Mouse (Mus musculus) stomach, embryonic 16.5 days (tissue): ENCODE data around the gene Mrpl58. TPM values are rescaled to one million over a fixed set of nuclear protein-coding genes. Genes with fewer than 3 reads are reported as not detected.
A peak's percentile ranks its signal among the peaks of the same experiment; 100 is the strongest.

Experiments
- ATAC-seq: fragments of 200-750 bp; cut with Nextera tagmentation; 2 replicates; pipeline ENCODE4 v1.8.0; 2017; ENCODE audit warnings: moderate number of reproducible peaks, moderate TSS enrichment; ENCODE audit not compliant: insufficient read depth, low FRiP score
- H3K27ac ChIP-seq: fragments of 300-500 bp; sonication (generic); 2 replicates; pipeline ENCODE4 v1.5.1; 2014; ENCODE audit warnings: low read length
- H3K27me3 ChIP-seq: fragments of 300-500 bp; sonication (generic); 2 replicates; pipeline ENCODE4 v1.6.1; 2014; ENCODE audit warnings: low read length, control low read depth, mixed read lengths; ENCODE audit not compliant: control insufficient read depth, insufficient read depth
- H3K36me3 ChIP-seq: fragments of 300-500 bp; sonication (generic); 2 replicates; pipeline ENCODE4 v1.6.1; 2014; ENCODE audit warnings: low read length; ENCODE audit not compliant: control insufficient read depth, insufficient read depth
- H3K4me1 ChIP-seq: fragments of 300-500 bp; sonication (generic); 2 replicates; pipeline ENCODE4 v1.6.1; 2014; ENCODE audit warnings: low read length, control low read depth, mixed read lengths; ENCODE audit not compliant: control insufficient read depth, insufficient read depth
- H3K4me2 ChIP-seq: fragments of 300-500 bp; sonication (generic); 2 replicates; pipeline ENCODE4 v1.6.1; 2014; ENCODE audit warnings: low read depth, low read length, mixed read lengths
- H3K4me3 ChIP-seq: fragments of 300-500 bp; sonication (generic); replicated peaks from 2 replicates; pipeline ENCODE4 v1.5.1; 2014; ENCODE audit warnings: mild to moderate bottlenecking, low read length
- H3K9ac ChIP-seq: fragments of 300-500 bp; sonication (generic); 2 replicates; pipeline ENCODE4 v1.6.1; 2014; ENCODE audit warnings: low read length
- H3K9me3 ChIP-seq: fragments of 300-500 bp; sonication (generic); replicated peaks from 2 replicates; pipeline ENCODE4 v1.6.1; 2016; ENCODE audit warnings: low read length, control low read depth; ENCODE audit not compliant: control insufficient read depth
- WGBS: fragments of 180-500 bp; shearing (Covaris S2); extraction: QIAGEN DNeasy Blood & Tissue Kit; methylation state at CpG from one replicate; pipeline ENCODE4 v1.1.7; 2014; 5-methylcytosine and 5-hydroxymethylcytosine counted together
- polyA plus RNA-seq: library from polyadenylated mRNA; unstranded; fragments of >200 nt; fragmentation: Nextera tagmentation; extraction: Ambion mirVana; gene quantifications from 2 replicates; pipeline ENCODE4 v1.2.1, GENCODE M21; 2015

Mrpl58 gene
- polyA plus RNA-seq, 1 experiment from 2014 or later, result 160 TPM

GRCm38 (mm10) chr11:115419531-115420237 is 16.1 kb downstream of the Mrpl58 start, which contains the start of the genes Atp5h and Kctd2:
Gene Atp5h, minus strand, starts transcription at chr11:115419962.
Gene Kctd2, plus strand, starts transcription at chr11:115420128.
- H3K36me3 ChIP-seq, result 0 out of 2 replicates have a peak, but pooled peaks cover 9% of the 10 kb centered on the region
- H3K9ac ChIP-seq, result peak within 1 kb of the TSS; percentile 99
- no peaks in the 10 kb centered on the region for H3K9me3 ChIP-seq
- ATAC-seq, result peak; percentile 98
- peak within 1 kb of the TSS; percentile 79 for H3K4me3 ChIP-seq
- peak within 1 kb of the TSS; percentile 80 for H3K4me2 ChIP-seq
- WGBS, result under 1% methylated on average over 56 of the region's 56 CpGs
- peaks cover 18% of the 10 kb centered on the region for H3K4me1 ChIP-seq
- peak within 1 kb of the TSS; percentile 85 for H3K27ac ChIP-seq
- no peaks in the 10 kb centered on the region for H3K27me3 ChIP-seq

- Histone ChIP-seq H3K27ac (peak overlapping the region; percentile 85), H3K9me3 (no peaks in the 10 kb centered on the region), H3K9ac (peak overlapping the region; percentile 99), H3K4me2 (peak overlapping the region; percentile 78), H3K27me3 (no peaks in the 10 kb centered on the region), H3K36me3 (0 out of 2 replicates have a peak, but pooled peaks cover 3% of the 10 kb centered on the region), H3K4me3 (peak overlapping the region; percentile 79), H3K4me1 (peaks cover 18% of the 10 kb centered on the region)
- ATAC-seq, result peak; percentile 65
- 1% methylated on average over 45 of the region's 45 CpGs for WGBS
These were observed 17.0 kb downstream of the Mrpl58 start for GRCm38 (mm10) chr11:115420336-115421190.

DNA sequence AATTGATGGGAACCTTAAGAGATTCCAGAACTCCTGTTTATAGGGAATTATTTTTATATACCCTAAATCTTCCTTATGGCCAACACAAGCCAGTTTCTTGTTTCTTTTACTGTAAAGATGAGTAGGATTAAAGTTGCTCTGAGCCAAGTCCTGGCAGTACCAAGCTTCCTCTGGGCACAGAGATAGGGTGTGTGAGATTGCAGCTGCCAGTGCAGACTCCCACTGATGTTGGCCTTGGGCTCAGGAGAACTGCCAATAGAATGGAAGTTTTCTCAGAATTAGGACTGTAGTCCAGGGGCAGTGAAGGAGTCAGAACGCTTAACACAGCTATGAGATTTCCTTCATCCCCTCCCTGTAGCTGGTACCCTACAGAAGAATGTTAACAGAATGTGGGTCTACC is 17.8 kb downstream of the Mrpl58 start:
- Histone ChIP-seq H3K36me3 (no peaks in the 10 kb centered on the region), H3K9me3 (no peaks in the 10 kb centered on the region), H3K4me1 (peaks cover 18% of the 10 kb centered on the region), H3K4me3 (no peak overlapping the region), H3K9ac (peak overlapping the region; percentile 99; the same call in 1 of the 2 replicates), H3K27me3 (no peaks in the 10 kb centered on the region), H3K27ac (no peak overlapping the region), H3K4me2 (peak overlapping the region; percentile 78)
- ATAC-seq, result no peak
- 48% methylated on average over 1 of the region's 1 CpGs for WGBS

DNA sequence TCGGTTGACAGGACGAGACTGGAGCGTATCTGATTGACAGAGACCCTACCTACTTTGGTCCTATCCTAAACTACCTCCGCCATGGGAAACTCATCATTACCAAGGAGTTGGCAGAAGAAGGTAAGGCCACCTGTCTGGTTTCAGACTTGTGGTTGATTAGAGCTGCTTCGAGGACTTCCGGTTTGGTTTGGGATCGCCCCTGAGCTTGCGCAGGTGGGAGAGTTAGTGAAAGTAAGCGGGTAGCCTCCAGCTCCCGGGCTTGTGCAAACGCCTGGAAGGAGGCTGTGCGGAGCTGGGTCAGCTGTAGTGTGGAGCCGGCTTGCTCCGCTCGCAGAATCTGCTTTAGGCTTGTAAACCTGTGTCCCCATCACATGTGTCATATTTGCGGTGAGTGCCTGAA is 18.4 kb downstream of the Mrpl58 start:
- no peak overlapping the region for H3K4me2 ChIP-seq
- peaks cover 4% of the 10 kb centered on the region for H3K36me3 ChIP-seq
- no peak overlapping the region for H3K9ac ChIP-seq
- H3K9me3 ChIP-seq, result no peaks in the 10 kb centered on the region
- no peak for ATAC-seq
- H3K4me3 ChIP-seq, result no peak overlapping the region
- peaks cover 18% of the 10 kb centered on the region for H3K4me1 ChIP-seq
- no peak overlapping the region for H3K27ac ChIP-seq
- 87% methylated on average over 16 of the region's 16 CpGs for WGBS
- no peaks in the 10 kb centered on the region for H3K27me3 ChIP-seq

DNA sequence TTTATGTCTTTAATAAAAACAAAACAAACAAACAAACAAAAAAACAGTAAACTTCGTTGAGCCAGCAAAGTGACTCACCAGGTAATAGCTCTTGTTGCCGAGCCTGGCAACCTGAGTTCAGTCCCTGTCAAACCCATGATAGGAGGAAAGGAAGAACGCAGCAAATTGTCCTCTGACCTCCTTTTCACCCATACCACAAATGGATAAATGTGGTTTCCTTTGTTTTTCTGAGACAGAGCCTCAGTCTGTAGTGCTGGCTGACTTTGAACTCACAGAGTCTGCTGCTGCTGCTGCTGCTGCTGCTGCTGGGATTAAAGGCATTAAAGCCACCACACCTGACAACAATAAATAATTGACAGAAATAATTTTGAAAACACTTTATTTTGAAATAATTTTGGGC is 19.5 kb downstream of the Mrpl58 start:
- no peak overlapping the region for H3K4me2 ChIP-seq
- WGBS, result 78% methylated on average over 3 of the region's 3 CpGs
- ATAC-seq, result no peak

DNA sequence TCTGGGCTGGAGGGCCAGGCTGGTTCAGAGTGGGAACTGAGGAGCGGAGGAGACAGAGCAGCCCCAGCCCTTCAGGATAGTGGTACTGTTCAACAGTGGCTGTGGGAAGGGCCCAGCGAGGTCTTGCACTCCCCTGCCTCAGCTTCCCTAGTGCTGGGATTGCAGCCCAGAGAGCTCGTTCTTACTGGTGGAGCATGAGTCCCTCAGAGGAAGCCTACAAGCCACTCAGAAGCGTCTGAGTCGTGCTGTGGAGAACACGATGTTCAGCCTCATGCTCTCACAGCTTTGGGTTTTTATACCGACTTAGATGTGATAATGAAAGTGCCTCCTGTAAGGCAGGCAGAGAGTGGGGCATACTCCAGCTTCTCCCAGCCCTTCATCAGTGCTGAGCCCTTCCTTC is 21.1 kb downstream of the Mrpl58 start:
- WGBS, result 87% methylated on average over 7 of the region's 7 CpGs
- ATAC-seq, result no peak
- Histone ChIP-seq H3K9me3 (no peaks in the 10 kb centered on the region), H3K27me3 (no peaks in the 10 kb centered on the region), H3K27ac (no peak overlapping the region), H3K4me1 (peaks cover 12% of the 10 kb centered on the region), H3K36me3 (peaks cover 5% of the 10 kb centered on the region), H3K4me2 (no peak overlapping the region), H3K4me3 (no peak overlapping the region), H3K9ac (no peak overlapping the region)

More for the DNA sequence above, 19.5 kb downstream of the Mrpl58 start:
- Histone ChIP-seq H3K4me3 (no peak overlapping the region), H3K9me3 (no peaks in the 10 kb centered on the region), H3K36me3 (peaks cover 5% of the 10 kb centered on the region), H3K27ac (no peak overlapping the region), H3K4me1 (peaks cover 18% of the 10 kb centered on the region), H3K27me3 (no peaks in the 10 kb centered on the region), H3K9ac (no peak overlapping the region)

GRCm38 (mm10) chr11:115425671-115426070 is 22.1 kb downstream of the Mrpl58 start:
- H3K36me3 ChIP-seq, result peaks cover 7% of the 10 kb centered on the region
- H3K9ac ChIP-seq, result no peak overlapping the region
- H3K9me3 ChIP-seq, result no peaks in the 10 kb centered on the region
- H3K27me3 ChIP-seq, result no peaks in the 10 kb centered on the region
- no peak overlapping the region for H3K4me3 ChIP-seq
- no peak for ATAC-seq
- H3K4me1 ChIP-seq, result peaks cover 12% of the 10 kb centered on the region
- 93% methylated on average over 6 of the region's 6 CpGs for WGBS
- no peak overlapping the region for H3K4me2 ChIP-seq
- no peak overlapping the region for H3K27ac ChIP-seq

GRCm38 (mm10) chr11:115427482-115428331 is 24.2 kb downstream of the Mrpl58 start:
- no peak overlapping the region for H3K4me3 ChIP-seq
- ATAC-seq, result peak; percentile 63; the same call in 1 of the 2 replicates
- H3K36me3 ChIP-seq, result peaks cover 13% of the 10 kb centered on the region
- H3K4me1 ChIP-seq, result no peaks in the 10 kb centered on the region; the same call in 1 of the 2 replicates
- no peaks in the 10 kb centered on the region for H3K9me3 ChIP-seq
- no peaks in the 10 kb centered on the region for H3K27me3 ChIP-seq
- no peak overlapping the region for H3K9ac ChIP-seq
- H3K4me2 ChIP-seq, result peak overlapping the region; percentile 3; the same call in 1 of the 2 replicates
- H3K27ac ChIP-seq, result peak overlapping the region; percentile 48
- 43% methylated on average over 20 of the region's 20 CpGs for WGBS
